Mouse (Mus musculus): Measurements from ENCODE around the gene Ccl3.

Ccl3 gene

GRCm38 (mm10) chr11:83649305-83649841 is at the start of gene Ccl3:
Gene Ccl3 (minus strand): TSS chr11:83649355.
- no peak for DNase-seq (ENCODE audit: low spot score)

- DNase-seq (ENCODE audit: low spot score): no peak
Measured at GRCm38 (mm10) chr11:83692008-83692407, 42.9 kb upstream of the Ccl3 start.

- no peak for DNase-seq (ENCODE audit: low spot score)
Measured at GRCm38 (mm10) chr11:83689918-83690317, 40.8 kb upstream of the Ccl3 start.

- DNase-seq (ENCODE audit: low spot score): no peak
Measured at GRCm38 (mm10) chr11:83675665-83676064, 26.5 kb upstream of the Ccl3 start.

GRCm38 (mm10) chr11:83671743-83672142 is 22.6 kb upstream of the Ccl3 start:
- DNase-seq (ENCODE audit: low spot score): no peak

GRCm38 (mm10) chr11:83663532-83663931 is 14.4 kb upstream of the Ccl3 start:
- no peak for DNase-seq (ENCODE audit: low spot score)

- no peak for DNase-seq (ENCODE audit: low spot score)
Measured at GRCm38 (mm10) chr11:83662204-83662603, 13.0 kb upstream of the Ccl3 start, which contains the start of gene Ccl4. Gene Ccl4 (plus strand): TSS chr11:83662584.

GRCm38 (mm10) chr11:83658797-83659196 is 9.6 kb upstream of the Ccl3 start:
- no peak for DNase-seq (ENCODE audit: low spot score)

- DNase-seq (ENCODE audit: low spot score): no peak
Measured at GRCm38 (mm10) chr11:83657508-83657907, 8.4 kb upstream of the Ccl3 start.

GRCm38 (mm10) chr11:83654606-83655005 is 5.5 kb upstream of the Ccl3 start:
- DNase-seq (ENCODE audit: low spot score): no peak

- no peak for DNase-seq (ENCODE audit: low spot score)
Measured at GRCm38 (mm10) chr11:83646356-83647149, 2.6 kb downstream of the Ccl3 start.

GRCm38 (mm10) chr11:83645521-83645920 is 3.6 kb downstream of the Ccl3 start, which contains the start of gene Rpl9-ps1:
Gene Rpl9-ps1 (minus strand): TSS chr11:83645621.
- no peak for DNase-seq (ENCODE audit: low spot score)

GRCm38 (mm10) chr11:83641216-83641615 is 7.9 kb downstream of the Ccl3 start:
- DNase-seq (ENCODE audit: low spot score): no peak

GRCm38 (mm10) chr11:83640141-83640540 is 9.0 kb downstream of the Ccl3 start:
- no peak for DNase-seq (ENCODE audit: low spot score)

- DNase-seq (ENCODE audit: low spot score): no peak
Measured at GRCm38 (mm10) chr11:83639533-83639932, 9.6 kb downstream of the Ccl3 start.

GRCm38 (mm10) chr11:83638934-83639333 is 10.2 kb downstream of the Ccl3 start:
- DNase-seq (ENCODE audit: low spot score): no peak

- no peak for DNase-seq (ENCODE audit: low spot score)
Measured at GRCm38 (mm10) chr11:83636742-83637235, 12.4 kb downstream of the Ccl3 start.

GRCm38 (mm10) chr11:83634898-83635297 is 14.3 kb downstream of the Ccl3 start:
- DNase-seq (ENCODE audit: low spot score): no peak

- no peak for DNase-seq (ENCODE audit: low spot score)
Measured at GRCm38 (mm10) chr11:83634425-83634824, 14.7 kb downstream of the Ccl3 start.

- no peak for DNase-seq (ENCODE audit: low spot score)
Measured at GRCm38 (mm10) chr11:83632744-83633143, 16.4 kb downstream of the Ccl3 start.

- no peak for DNase-seq (ENCODE audit: low spot score)
Measured at GRCm38 (mm10) chr11:83631065-83631464, 18.1 kb downstream of the Ccl3 start.

GRCm38 (mm10) chr11:83630630-83631029 is 18.5 kb downstream of the Ccl3 start:
- DNase-seq (ENCODE audit: low spot score): no peak

GRCm38 (mm10) chr11:83628808-83629207 is 20.3 kb downstream of the Ccl3 start:
- DNase-seq (ENCODE audit: low spot score): no peak

Measured in urinary bladder, postnatal 10 days (tissue).